ENCODE assay signal across 10 mouse cellular contexts in the genomic region with DNA sequence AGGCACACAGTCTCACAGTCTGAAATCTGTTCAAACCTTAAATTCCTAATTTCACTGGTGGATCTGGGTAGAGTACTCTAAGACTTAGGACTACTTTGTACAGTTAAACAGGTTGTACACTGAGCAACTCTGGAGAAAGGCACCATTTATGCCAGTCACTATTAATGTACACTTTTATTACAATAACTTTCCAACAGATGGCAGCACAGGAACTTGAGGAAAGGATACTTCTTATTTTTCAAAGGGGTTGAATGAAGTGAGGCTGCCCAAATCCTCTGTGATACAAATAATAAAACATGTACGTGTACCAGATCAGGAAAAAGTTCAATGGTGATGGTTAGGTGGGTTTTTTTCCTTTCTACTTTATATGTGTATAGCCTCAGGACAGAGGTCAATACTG. TPM values are rescaled to one million over a fixed set of nuclear protein-coding genes. Genes with fewer than 3 reads are reported as not detected.
DNase-seq lines count a peak whose midpoint lies in the region; ATAC-seq and TF ChIP-seq lines count a peak whose summit lies in the region.
"Had no signal": no experiment of that assay in that cellular context is flagged by ENCODE, and none has a peak within 500 bp of the region (broad histone marks: within the 10 kb centered on the region; RNA-seq: fewer than 3 reads in every experiment).

No protein-coding gene starts in this region.

- DNase-seq in heart, postnatal 0 days (ENCODE audit: low spot score): peak; percentile 61
- peak; percentile 69 for DNase-seq in midbrain, embryonic 11.5 days (ENCODE audit: low spot score, missing footprints)
- DNase-seq in embryo, embryonic 10.5 days (ENCODE audit: low spot score): peak; percentile 54
- DNase-seq in telencephalon, adult 2 months (ENCODE audit: low read depth, low spot score): peak; percentile 5
- no peak for DNase-seq in B cell, adult 2 months
- no peak for DNase-seq in kidney, postnatal 25 days

- peaks cover 38% of the 10 kb centered on the region for H3K36me3 ChIP-seq in heart, postnatal 0 days (replicated peaks; ENCODE audit: control insufficient read depth, insufficient read depth, low read length)
- H3K36me3 ChIP-seq in heart, embryonic 12.5 days: peaks cover 11% of the 10 kb centered on the region
- no peaks in the 10 kb centered on the region for H3K36me3 ChIP-seq in midbrain, embryonic 11.5 days (ENCODE audit: control insufficient read depth, insufficient read depth, low read length)
- H3K36me3 ChIP-seq in midbrain, embryonic 13.5 days: no peaks in the 10 kb centered on the region
- H3K36me3 ChIP-seq: embryonic facial prominence, embryonic 12.5 days; midbrain, embryonic 10.5 days had no signal

- H3K9me3 ChIP-seq in heart, postnatal 0 days (replicated peaks; ENCODE audit: control insufficient read depth, low read length): no peaks in the 10 kb centered on the region
- no peaks in the 10 kb centered on the region for H3K9me3 ChIP-seq in heart, embryonic 12.5 days (replicated peaks)
- no peaks in the 10 kb centered on the region for H3K9me3 ChIP-seq in midbrain, embryonic 11.5 days (ENCODE audit: control insufficient read depth, low read length)
- H3K9me3 ChIP-seq in midbrain, embryonic 13.5 days: no peaks in the 10 kb centered on the region
- H3K9me3 ChIP-seq: embryonic facial prominence, embryonic 12.5 days; midbrain, embryonic 10.5 days had no signal

- H3K4me3 ChIP-seq in heart, postnatal 0 days (ENCODE audit: low read depth, low read length): no peak overlapping the region
- H3K4me3 ChIP-seq in heart, embryonic 12.5 days: no peak overlapping the region
- H3K4me3 ChIP-seq in midbrain, embryonic 11.5 days (ENCODE audit: low read depth, low read length): no peak overlapping the region
- no peak overlapping the region for H3K4me3 ChIP-seq in midbrain, embryonic 13.5 days (replicated peaks)
- H3K4me3 ChIP-seq: embryonic facial prominence, embryonic 12.5 days; midbrain, embryonic 10.5 days had no signal

- H3K4me2 ChIP-seq in heart, postnatal 0 days (ENCODE audit: low read depth, low read length): no peak overlapping the region
- H3K4me2 ChIP-seq in heart, embryonic 12.5 days: no peak overlapping the region
- H3K4me2 ChIP-seq in midbrain, embryonic 11.5 days: no peak overlapping the region
- H3K4me2 ChIP-seq in midbrain, embryonic 13.5 days (replicated peaks): no peak overlapping the region
- H3K4me2 ChIP-seq: embryonic facial prominence, embryonic 12.5 days had no signal

- TF ChIP-seq EP300 in heart, postnatal 0 days (IDR thresholded peaks at IDR 0.05; ENCODE audit: low read depth): no peak

- ATAC-seq in heart, postnatal 0 days (ENCODE audit: insufficient read depth, low read depth): no peak
- ATAC-seq in heart, embryonic 12.5 days (ENCODE audit: insufficient number of reproducible peaks, low FRiP score): no peak
- ATAC-seq in midbrain, embryonic 11.5 days (ENCODE audit: low FRiP score): no peak
- ATAC-seq in midbrain, embryonic 13.5 days: no peak

- H3K27me3 ChIP-seq in heart, postnatal 0 days (ENCODE audit: control insufficient read depth, insufficient read depth, low read length): no peaks in the 10 kb centered on the region
- H3K27me3 ChIP-seq in heart, embryonic 12.5 days (replicated peaks): no peaks in the 10 kb centered on the region
- no peaks in the 10 kb centered on the region for H3K27me3 ChIP-seq in midbrain, embryonic 11.5 days (ENCODE audit: control insufficient read depth, insufficient read depth, low read length)
- H3K27me3 ChIP-seq in midbrain, embryonic 13.5 days: no peaks in the 10 kb centered on the region
- H3K27me3 ChIP-seq: embryonic facial prominence, embryonic 12.5 days had no signal

- no peak overlapping the region for H3K27ac ChIP-seq in heart, postnatal 0 days (ENCODE audit: low read depth)
- no peak overlapping the region for H3K27ac ChIP-seq in heart, embryonic 12.5 days (ENCODE audit: poor library complexity, severe bottlenecking)
- no peak overlapping the region for H3K27ac ChIP-seq in midbrain, embryonic 11.5 days (ENCODE audit: low read depth, low read length)
- H3K27ac ChIP-seq in midbrain, embryonic 13.5 days: no peak overlapping the region
- H3K27ac ChIP-seq: embryonic facial prominence, embryonic 12.5 days; midbrain, embryonic 10.5 days had no signal

- no peaks in the 10 kb centered on the region for H3K4me1 ChIP-seq in heart, postnatal 0 days (ENCODE audit: control insufficient read depth, insufficient read depth)
- no peaks in the 10 kb centered on the region for H3K4me1 ChIP-seq in heart, embryonic 12.5 days (replicated peaks)
- no peaks in the 10 kb centered on the region for H3K4me1 ChIP-seq in midbrain, embryonic 11.5 days (ENCODE audit: control insufficient read depth, insufficient read depth, low read length)
- no peaks in the 10 kb centered on the region for H3K4me1 ChIP-seq in midbrain, embryonic 13.5 days (replicated peaks)
- H3K4me1 ChIP-seq: embryonic facial prominence, embryonic 12.5 days; midbrain, embryonic 10.5 days had no signal

- 52% methylated on average over 1 of the region's 1 CpGs for WGBS in heart, postnatal 0 days
- 86% methylated on average over 1 of the region's 1 CpGs for WGBS in heart, embryonic 12.5 days
- WGBS in midbrain, embryonic 11.5 days: 81% methylated on average over 1 of the region's 1 CpGs
- WGBS in midbrain, embryonic 13.5 days: 77% methylated on average over 1 of the region's 1 CpGs

- TF ChIP-seq CTCF in heart, postnatal 0 days (IDR thresholded peaks at IDR 0.05; ENCODE audit: low read depth): peak; percentile 52

- H3K9ac ChIP-seq in heart, postnatal 0 days (replicated peaks; ENCODE audit: low read depth, low read length): no peak overlapping the region
- no peak overlapping the region for H3K9ac ChIP-seq in heart, embryonic 12.5 days
- H3K9ac ChIP-seq in midbrain, embryonic 11.5 days (ENCODE audit: low read length): no peak overlapping the region
- no peak overlapping the region for H3K9ac ChIP-seq in midbrain, embryonic 13.5 days (replicated peaks)
- H3K9ac ChIP-seq: embryonic facial prominence, embryonic 12.5 days had no signal

RNA-seq across cellular contexts. Expression of a gene that starts 43.6 kb away (rescaled TPM):
- 85.6 and 94.5 TPM in 2 replicates for total RNA-seq in heart, postnatal 0 days (2014; rRNA removed; ENCODE audit: low replicate concordance)
- 929 and 949 TPM in 2 replicates for polyA plus RNA-seq in heart, postnatal 0 days (2015; fragmentation: Nextera tagmentation; extraction: Ambion mirVana)
- polyA plus RNA-seq in heart, embryonic 12.5 days (2016; fragmentation: Nextera tagmentation; extraction: Ambion mirVana): 318 and 327 TPM in 2 replicates
- 141 and 149 TPM in 2 replicates for polyA plus RNA-seq in midbrain, embryonic 11.5 days (2014; fragmentation: Nextera tagmentation; extraction: Ambion mirVana)
- 89.2 and 94.6 TPM in 2 replicates for polyA plus RNA-seq in midbrain, embryonic 13.5 days (2015; fragmentation: Nextera tagmentation; extraction: Ambion mirVana)

Comparison
In these comparisons a context has a peak if more than half of its experiments do, and no peak if none do; other contexts are left out.
1. DNase-seq: peak in heart, postnatal 0 days (single experiment), midbrain, embryonic 11.5 days (single experiment), embryo, embryonic 10.5 days (single experiment) and telencephalon, adult 2 months (single experiment); none in B cell, adult 2 months (0 of 2) and kidney, postnatal 25 days (0 of 2).